Mouse (Mus musculus): ENCODE measurements at regions not wholly inside any gene's neighbourhood (a gene's known extent, or its start where the extent isn't known, plus 50 kb on each side); places are given as distances from the start of the nearest gene placed in this dataset.
"Not testable (repeated sequence)": the region's sequence is repeated elsewhere in the genome, so short reads cannot be mapped to it uniquely, and the experiment has no call there.

- DNase-seq (ENCODE audit: inconsistent age in 2 of 2, low spot score in 1 of 2), result no peak
Observed at GRCm38 (mm10) chr14:36155757-36156156, 61.0 kb downstream of the 4930474N05Rik start.

GRCm38 (mm10) chr14:36156175-36156574 is 61.5 kb downstream of the 4930474N05Rik start:
- DNase-seq (ENCODE audit: inconsistent age in 2 of 2, low spot score in 1 of 2), result no peak

DNA sequence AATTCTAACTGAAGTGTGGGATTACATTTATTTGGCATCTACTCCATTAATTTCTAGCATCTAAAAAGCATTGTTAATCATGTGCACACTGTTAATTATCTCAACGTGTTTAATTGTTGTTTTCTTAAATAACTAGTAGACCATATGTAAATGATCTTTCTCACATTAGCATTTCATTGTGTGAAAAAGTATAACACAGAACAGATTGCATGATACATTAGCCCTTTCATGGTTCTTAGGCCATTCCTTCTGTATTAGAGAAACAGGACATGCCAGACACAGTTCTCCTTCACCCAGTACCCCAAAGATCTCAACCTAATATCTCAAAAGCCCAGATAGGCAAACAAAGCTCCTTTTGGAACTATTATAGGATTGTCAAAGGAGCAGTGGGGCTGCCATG is 89.0 kb downstream of the 4930474N05Rik start:
- no peak for DNase-seq (ENCODE audit: inconsistent age in 2 of 2, low spot score in 1 of 2)

- DNase-seq (ENCODE audit: inconsistent age in 2 of 2, low spot score in 1 of 2), result no peak
Observed at GRCm38 (mm10) chr14:36196517-36196916, 101.8 kb downstream of the 4930474N05Rik start.

DNA sequence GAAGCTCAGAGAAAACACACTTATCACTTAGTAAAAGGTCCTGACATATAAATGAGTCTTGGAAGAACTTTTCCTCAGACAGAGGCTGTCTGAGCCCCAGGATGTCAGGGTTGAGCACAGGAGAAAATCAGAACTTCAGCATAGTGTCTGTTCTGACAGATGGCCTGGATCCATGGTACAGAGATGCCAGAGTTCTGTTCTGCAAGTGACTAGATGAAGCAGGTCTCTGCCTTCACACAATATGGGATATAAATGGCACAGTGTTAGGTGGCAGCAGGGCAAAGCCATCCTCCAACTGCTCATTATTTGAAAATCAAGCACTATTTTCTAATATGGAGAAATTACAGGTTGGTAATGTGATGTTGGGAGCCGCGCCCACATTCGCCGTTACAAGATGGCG is 103.7 kb downstream of the 4930474N05Rik start:
- DNase-seq (ENCODE audit: inconsistent age in 2 of 2, low spot score in 1 of 2), result no peak

DNA sequence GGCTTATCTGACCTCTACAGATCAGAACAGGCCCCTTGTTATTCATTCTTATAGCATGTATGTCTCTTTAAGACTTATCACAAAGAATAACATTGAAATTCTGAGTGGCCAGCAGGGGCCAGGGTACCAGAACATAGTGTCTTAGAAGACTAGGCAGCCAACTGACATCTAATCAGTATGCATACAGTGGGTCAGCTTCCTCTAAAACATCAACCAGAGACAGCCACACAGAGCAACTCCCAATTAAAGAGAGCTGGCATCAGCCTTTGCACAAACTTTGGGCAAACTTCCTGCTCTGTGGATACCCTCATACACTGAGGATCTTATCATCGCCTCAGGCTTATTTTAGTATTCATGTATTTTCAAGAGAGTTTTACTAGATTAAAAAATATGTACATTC is 109.1 kb downstream of the 4930474N05Rik start:
- DNase-seq (ENCODE audit: inconsistent age in 2 of 2, low spot score in 1 of 2), result no peak

- peak; percentile 26 to 73 for DNase-seq (ENCODE audit: inconsistent age in 2 of 2, low spot score in 1 of 2)
Observed at GRCm38 (mm10) chr14:36212830-36213229, 118.1 kb downstream of the 4930474N05Rik start.

DNA sequence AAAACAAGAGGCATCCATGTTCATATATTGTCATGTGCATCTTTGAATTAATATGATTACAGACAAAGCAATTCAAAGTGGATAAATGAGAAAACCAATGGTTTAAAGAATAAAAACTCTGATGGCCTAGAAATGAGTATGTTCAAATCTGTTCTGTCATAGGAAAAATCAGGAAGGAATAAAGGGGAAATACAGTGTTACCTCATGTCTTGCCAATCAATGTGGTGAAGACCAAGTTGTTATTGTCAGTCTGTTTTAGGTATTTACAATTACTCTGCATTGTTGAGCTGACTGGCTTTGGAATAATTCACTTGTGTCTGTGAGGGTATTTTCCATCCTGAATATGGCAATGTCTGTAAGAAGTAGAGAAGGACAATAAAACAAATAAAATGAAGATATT is 151.1 kb downstream of the 4930474N05Rik start:
- no peak for DNase-seq (ENCODE audit: inconsistent age in 2 of 2, low spot score in 1 of 2)

- no peak for DNase-seq (ENCODE audit: inconsistent age in 2 of 2, low spot score in 1 of 2)
Observed at GRCm38 (mm10) chr14:36262126-36262525, 167.4 kb downstream of the 4930474N05Rik start.

DNA sequence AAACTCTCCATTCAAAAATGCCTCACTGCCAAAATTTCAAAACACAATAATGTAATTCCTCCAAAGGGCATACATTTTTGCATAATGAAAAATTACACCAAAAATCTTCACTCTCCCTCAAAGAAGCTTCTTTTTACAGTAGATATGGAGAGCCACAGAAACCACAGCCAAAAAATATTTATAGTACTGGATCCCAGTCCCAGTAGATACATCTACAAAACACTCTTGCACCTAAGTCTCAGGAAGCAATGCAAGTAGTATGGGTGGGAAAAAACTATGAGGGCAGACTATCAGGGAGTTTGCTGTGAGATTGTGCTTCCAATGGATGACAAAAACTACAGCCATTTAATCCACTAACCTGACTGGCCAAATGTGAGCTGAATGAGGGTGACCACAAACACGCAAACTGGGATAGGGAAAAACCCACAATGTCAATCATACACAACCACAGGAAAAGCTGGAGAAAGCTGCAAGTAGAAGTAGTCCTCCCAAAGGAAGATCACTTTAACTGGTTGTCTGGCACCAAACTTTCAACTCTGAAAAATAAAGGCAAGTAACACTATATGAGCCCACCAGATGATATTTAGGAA is 189.2 kb downstream of the 4930474N05Rik start:
- DNase-seq (ENCODE audit: inconsistent age in 2 of 2, low spot score in 1 of 2), result no peak

- DNase-seq (ENCODE audit: inconsistent age in 2 of 2, low spot score in 1 of 2), result no peak
Observed at GRCm38 (mm10) chr14:36288697-36289286, 194.1 kb downstream of the 4930474N05Rik start.

GRCm38 (mm10) chr14:36310324-36310723 is 215.6 kb downstream of the 4930474N05Rik start:
- DNase-seq (ENCODE audit: inconsistent age in 2 of 2, low spot score in 1 of 2), result no peak

DNA sequence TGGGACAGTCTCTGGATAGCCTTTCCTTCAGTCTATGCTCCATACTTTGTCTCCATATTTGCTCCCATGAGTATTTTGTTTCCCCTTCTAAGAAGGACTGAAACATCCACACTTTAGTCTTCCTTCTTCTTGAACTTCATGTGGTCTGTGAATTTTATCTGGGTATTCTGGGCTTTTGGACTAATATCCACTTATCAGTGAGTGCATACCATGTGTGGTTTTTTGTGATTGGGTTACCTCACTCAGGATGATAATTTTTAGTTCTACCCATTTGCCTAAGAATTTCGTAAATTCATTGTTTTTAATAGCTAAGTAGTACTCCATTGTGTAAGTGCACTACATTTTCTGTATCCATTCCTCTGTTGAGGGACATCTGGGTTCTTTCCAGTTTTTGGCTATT is 220.0 kb downstream of the 4930474N05Rik start:
- DNase-seq (ENCODE audit: inconsistent age in 2 of 2, low spot score in 1 of 2), result not testable (repeated sequence)

DNA sequence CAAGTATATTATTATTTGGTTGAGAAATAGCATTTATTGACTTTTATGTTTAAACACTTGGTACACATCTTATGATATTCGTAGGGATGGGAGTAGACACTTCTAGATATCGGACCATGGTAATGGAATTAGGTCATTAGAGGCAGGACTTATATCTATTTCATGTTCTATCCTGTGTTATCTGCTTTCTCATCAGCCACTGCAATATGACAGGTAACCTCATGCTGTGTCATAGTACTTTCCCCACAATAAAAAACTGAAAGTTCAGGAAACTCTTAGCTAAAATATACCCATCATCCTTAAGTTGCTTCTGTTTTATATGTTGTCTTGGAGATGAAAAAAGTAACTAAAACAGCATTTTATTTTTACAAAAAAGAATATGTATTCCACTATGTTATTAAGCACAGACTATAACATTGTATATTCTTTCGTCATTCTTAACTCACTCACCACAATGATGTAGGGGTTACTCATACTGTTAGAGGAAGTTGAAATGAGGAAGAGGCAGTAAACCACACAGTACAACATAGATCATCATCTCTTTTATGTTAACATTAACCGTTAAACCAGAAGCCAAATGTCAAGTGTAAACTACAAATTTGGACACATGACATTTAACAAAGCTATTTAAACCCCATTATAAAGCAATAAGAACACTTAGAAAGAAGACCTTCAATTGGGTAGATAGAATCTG is 221.8 kb downstream of the 4930474N05Rik start:
- DNase-seq (ENCODE audit: inconsistent age in 2 of 2, low spot score in 1 of 2), result no peak

- DNase-seq (ENCODE audit: inconsistent age in 2 of 2, low spot score in 1 of 2), result peak in 1 of 2 experiments; percentile 57
Observed at GRCm38 (mm10) chr14:36328258-36328891, 233.7 kb downstream of the 4930474N05Rik start.

DNA sequence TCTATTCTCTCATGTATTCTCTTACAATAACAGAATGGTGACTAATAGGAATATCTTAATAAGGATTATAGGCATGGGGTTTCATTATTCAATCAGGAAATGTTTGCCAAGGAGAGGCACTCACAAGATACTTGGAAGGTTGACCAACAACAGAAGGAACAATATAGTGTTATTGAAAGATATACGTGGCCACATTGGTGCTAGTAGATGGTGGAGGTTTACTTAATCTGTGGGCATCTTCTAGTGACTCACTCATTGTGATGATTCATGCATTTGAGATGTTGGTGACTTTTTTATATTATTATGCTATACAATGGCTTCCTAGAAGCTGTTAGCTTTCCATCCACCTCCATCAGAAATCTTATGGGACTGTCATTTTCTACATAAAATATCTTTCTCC is 246.1 kb downstream of the 4930474N05Rik start:
- no peak for DNase-seq (ENCODE audit: inconsistent age in 2 of 2, low spot score in 1 of 2)

Data from adrenal gland, adult (tissue).